Mouse (Mus musculus): ENCODE data around the gene Cobll1. TPM values are rescaled to one million over a fixed set of nuclear protein-coding genes. Genes with fewer than 3 reads are reported as not detected.

Gene Cobll1
- polyA plus RNA-seq, 1 experiment from 2014 or later, result 3.2 TPM

DNA sequence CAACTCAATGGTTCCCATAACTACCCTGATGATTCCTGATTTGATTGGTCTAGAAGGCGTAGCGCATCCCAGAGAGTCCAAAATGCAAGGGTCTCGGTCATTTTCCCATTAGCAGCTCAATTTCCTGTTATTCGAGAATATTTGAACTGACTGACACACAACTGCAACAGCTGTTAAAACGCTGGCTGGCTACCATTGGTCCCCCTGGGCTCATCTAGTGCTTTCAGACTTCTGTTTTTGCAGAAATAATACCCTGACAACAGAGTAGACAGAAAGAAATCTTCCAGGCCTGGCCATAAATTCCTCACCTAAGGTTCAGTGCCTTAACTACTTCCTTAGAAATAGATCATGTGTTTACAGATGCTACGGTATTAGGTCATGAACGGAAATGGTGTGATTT, 10.8 kb downstream of the Cobll1 start:
- ATAC-seq (ENCODE audit: low FRiP score), result no peak
- no peak overlapping the region for H3K9ac ChIP-seq
- H3K4me1 ChIP-seq, result no peaks in the 10 kb centered on the region
- H3K4me3 ChIP-seq (replicated peaks), result no peak overlapping the region
- H3K4me2 ChIP-seq, result no peak overlapping the region
- WGBS, result 89% methylated on average over 7 of the region's 7 CpGs
- H3K27ac ChIP-seq, result no peak overlapping the region
- H3K36me3 ChIP-seq (replicated peaks), result no peaks in the 10 kb centered on the region
- H3K9me3 ChIP-seq, result no peaks in the 10 kb centered on the region
- no peaks in the 10 kb centered on the region for H3K27me3 ChIP-seq

DNA sequence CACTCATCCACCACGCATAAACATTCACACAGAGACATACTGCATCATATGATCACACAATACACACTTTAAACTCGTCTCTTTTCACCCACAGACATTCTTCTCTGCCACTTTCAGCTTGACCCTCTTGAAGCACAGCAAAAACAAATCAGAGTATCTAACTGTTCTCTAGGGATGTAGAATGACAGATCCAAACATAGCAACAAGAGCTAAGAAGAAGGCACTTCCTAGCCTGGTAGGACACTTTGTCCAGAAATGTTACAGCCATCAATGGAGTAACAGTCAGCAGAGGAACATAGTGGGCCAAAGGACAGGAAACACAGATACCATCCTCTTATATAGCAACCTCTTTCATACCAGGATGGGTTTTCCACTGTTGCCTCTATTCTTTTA, 11.3 kb downstream of the Cobll1 start:
- 86% methylated on average over 2 of the region's 2 CpGs for WGBS

DNA sequence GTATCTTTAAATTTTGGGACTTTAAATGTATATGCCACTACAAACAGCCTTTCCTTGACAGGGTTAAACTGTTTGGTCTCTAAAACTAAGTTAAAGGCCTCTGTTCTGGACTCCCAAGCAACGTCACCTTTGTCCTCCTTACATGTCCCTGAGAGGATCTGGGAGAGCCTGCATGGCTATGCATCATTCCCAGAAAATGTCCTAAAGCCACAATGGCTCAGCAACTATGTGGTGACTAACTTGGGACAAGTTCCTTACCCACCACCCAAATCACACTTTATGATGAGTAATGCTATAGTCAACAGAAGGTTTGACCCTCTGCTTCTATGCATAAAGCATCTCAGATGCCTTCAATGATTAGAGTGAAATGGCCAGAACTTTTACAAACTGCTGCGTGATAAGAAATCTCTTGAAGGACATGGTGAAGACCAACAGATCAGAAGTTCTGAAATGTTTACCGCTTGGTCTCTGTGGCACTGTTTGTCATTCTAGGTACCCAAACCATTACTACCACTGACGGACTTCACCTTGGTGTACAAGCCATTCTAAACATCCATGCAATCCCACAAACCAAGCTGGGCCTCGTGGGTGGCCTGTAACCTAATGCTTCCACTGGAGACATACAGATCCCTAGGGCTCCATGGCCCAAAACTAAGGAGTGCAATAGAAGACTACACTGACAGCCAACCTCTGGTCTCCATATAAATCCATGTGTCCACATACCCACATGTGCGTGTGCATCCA, 11.9 kb downstream of the Cobll1 start:
- Histone ChIP-seq H3K4me1 (no peaks in the 10 kb centered on the region), H3K4me2 (no peak overlapping the region), H3K27me3 (no peaks in the 10 kb centered on the region), H3K4me3 (replicated peaks) (no peak overlapping the region), H3K36me3 (replicated peaks) (no peaks in the 10 kb centered on the region), H3K9ac (no peak overlapping the region), H3K27ac (no peak overlapping the region), H3K9me3 (no peaks in the 10 kb centered on the region)
- WGBS, result 92% methylated on average over 6 of the region's 6 CpGs
- ATAC-seq (ENCODE audit: low FRiP score), result no peak

More for the DNA sequence above, 11.3 kb downstream of the Cobll1 start:
- no peaks in the 10 kb centered on the region for H3K36me3 ChIP-seq (replicated peaks)
- H3K4me2 ChIP-seq, result no peak overlapping the region
- no peaks in the 10 kb centered on the region for H3K4me1 ChIP-seq
- H3K27me3 ChIP-seq, result no peaks in the 10 kb centered on the region
- ATAC-seq (ENCODE audit: low FRiP score), result no peak
- no peaks in the 10 kb centered on the region for H3K9me3 ChIP-seq
- no peak overlapping the region for H3K9ac ChIP-seq
- H3K4me3 ChIP-seq (replicated peaks), result no peak overlapping the region
- no peak overlapping the region for H3K27ac ChIP-seq

GRCm38 (mm10) chr2:65226494-65226893, 12.7 kb downstream of the Cobll1 start:
- H3K4me3 ChIP-seq (replicated peaks), result no peak overlapping the region
- H3K27ac ChIP-seq, result no peak overlapping the region
- H3K9me3 ChIP-seq, result no peaks in the 10 kb centered on the region
- H3K4me2 ChIP-seq, result no peak overlapping the region
- H3K9ac ChIP-seq, result no peak overlapping the region
- no peaks in the 10 kb centered on the region for H3K36me3 ChIP-seq (replicated peaks)
- WGBS, result 88% methylated on average over 4 of the region's 4 CpGs
- H3K27me3 ChIP-seq, result no peaks in the 10 kb centered on the region
- ATAC-seq (ENCODE audit: low FRiP score), result no peak
- no peaks in the 10 kb centered on the region for H3K4me1 ChIP-seq

- Histone ChIP-seq H3K9me3 (no peaks in the 10 kb centered on the region), H3K4me2 (no peak overlapping the region), H3K4me3 (replicated peaks) (no peak overlapping the region), H3K27me3 (no peaks in the 10 kb centered on the region), H3K36me3 (replicated peaks) (no peaks in the 10 kb centered on the region), H3K27ac (no peak overlapping the region), H3K4me1 (no peaks in the 10 kb centered on the region), H3K9ac (no peak overlapping the region)
- WGBS, result 84% methylated on average over 12 of the region's 12 CpGs
- no peak for ATAC-seq (ENCODE audit: low FRiP score)
Measured at GRCm38 (mm10) chr2:65223956-65224735, 15.1 kb downstream of the Cobll1 start.

DNA sequence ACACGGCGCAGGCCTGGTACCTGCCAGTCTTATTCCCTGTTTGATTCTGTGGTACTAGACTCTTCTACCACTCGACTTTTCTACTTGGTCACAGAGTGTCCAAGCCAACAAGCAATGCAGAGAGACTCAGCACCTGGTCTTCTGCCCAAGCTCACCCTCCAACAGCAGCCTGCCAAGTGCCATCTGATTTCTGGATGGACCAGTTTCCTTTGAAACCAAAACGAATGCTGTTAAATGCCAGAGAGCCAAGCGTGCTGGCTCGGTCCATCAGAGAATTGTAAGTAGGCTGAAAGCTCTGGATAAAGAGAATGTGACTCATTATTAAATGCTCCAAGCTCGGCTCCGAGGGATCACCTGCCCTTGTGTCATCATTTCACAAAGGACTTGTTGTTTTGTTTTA, 16.2 kb downstream of the Cobll1 start:
- ATAC-seq (ENCODE audit: low FRiP score), result no peak
- no peaks in the 10 kb centered on the region for H3K27me3 ChIP-seq
- 79% methylated on average over 8 of the region's 8 CpGs for WGBS

GRCm38 (mm10) chr2:65221646-65222045, 17.6 kb downstream of the Cobll1 start:
- WGBS, result 89% methylated on average over 2 of the region's 2 CpGs
- no peak for ATAC-seq (ENCODE audit: low FRiP score)
- Histone ChIP-seq H3K4me1 (no peaks in the 10 kb centered on the region), H3K4me2 (no peak overlapping the region), H3K27me3 (no peaks in the 10 kb centered on the region), H3K4me3 (replicated peaks) (no peak overlapping the region), H3K27ac (no peak overlapping the region), H3K36me3 (replicated peaks) (no peaks in the 10 kb centered on the region), H3K9me3 (no peaks in the 10 kb centered on the region), H3K9ac (no peak overlapping the region)

More for the DNA sequence above, 16.2 kb downstream of the Cobll1 start:
- H3K36me3 ChIP-seq (replicated peaks), result no peaks in the 10 kb centered on the region
- no peaks in the 10 kb centered on the region for H3K9me3 ChIP-seq
- H3K9ac ChIP-seq, result no peak overlapping the region
- H3K27ac ChIP-seq, result no peak overlapping the region
- no peak overlapping the region for H3K4me2 ChIP-seq
- H3K4me1 ChIP-seq, result no peaks in the 10 kb centered on the region
- H3K4me3 ChIP-seq (replicated peaks), result no peak overlapping the region

GRCm38 (mm10) chr2:65220563-65220962, 18.6 kb downstream of the Cobll1 start:
- H3K36me3 ChIP-seq (replicated peaks), result no peaks in the 10 kb centered on the region
- H3K9ac ChIP-seq, result no peak overlapping the region
- no peak overlapping the region for H3K27ac ChIP-seq
- 92% methylated on average over 1 of the region's 1 CpGs for WGBS
- H3K4me2 ChIP-seq, result no peak overlapping the region
- no peaks in the 10 kb centered on the region for H3K27me3 ChIP-seq
- no peak for ATAC-seq (ENCODE audit: low FRiP score)
- H3K4me3 ChIP-seq (replicated peaks), result no peak overlapping the region
- H3K4me1 ChIP-seq, result no peaks in the 10 kb centered on the region
- H3K9me3 ChIP-seq, result no peaks in the 10 kb centered on the region

DNA sequence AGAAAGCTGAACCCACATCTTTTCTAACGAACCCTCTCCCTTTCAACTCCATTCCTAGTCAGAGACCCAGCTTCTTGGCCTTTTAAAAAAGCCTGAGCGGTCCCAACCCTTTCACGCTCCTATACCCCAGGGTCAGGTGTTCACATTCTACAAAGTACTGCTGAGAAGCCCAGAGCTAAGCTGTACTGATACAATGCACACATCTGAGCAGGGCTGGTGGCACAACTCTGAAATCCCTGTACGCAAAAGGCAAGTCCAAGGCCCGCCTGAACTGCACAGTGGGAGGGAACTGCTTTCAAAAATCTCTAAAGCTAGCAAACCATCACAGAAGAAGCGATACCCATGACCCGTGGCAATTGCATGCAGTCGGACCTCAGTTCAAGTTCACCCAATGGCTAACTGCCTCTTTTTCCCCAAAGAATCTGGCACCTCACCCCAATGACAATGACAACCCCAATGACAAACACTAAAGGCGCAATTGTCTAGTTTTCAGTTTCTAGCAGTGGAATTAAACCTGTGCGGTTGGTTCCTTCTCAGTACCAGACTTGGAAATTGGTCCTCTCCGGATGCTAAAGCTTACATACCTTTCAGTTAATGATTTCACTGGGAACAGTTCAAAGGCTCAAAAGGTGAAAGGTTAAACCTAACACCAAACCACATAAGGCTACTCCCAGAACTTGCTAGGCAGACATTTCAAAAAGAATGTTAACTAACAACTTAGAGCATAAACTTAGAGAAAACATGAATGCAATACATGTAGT, 19.6 kb downstream of the Cobll1 start:
- Histone ChIP-seq H3K27ac (no peak overlapping the region), H3K27me3 (no peaks in the 10 kb centered on the region), H3K4me3 (replicated peaks) (no peak overlapping the region), H3K9ac (no peak overlapping the region), H3K9me3 (no peaks in the 10 kb centered on the region), H3K36me3 (replicated peaks) (no peaks in the 10 kb centered on the region), H3K4me2 (no peak overlapping the region), H3K4me1 (no peaks in the 10 kb centered on the region)
- 79% methylated on average over 11 of the region's 11 CpGs for WGBS
- no peak for ATAC-seq (ENCODE audit: low FRiP score)

- no peak overlapping the region for H3K4me2 ChIP-seq
- H3K27ac ChIP-seq, result no peak overlapping the region
- ATAC-seq (ENCODE audit: low FRiP score), result no peak
- no peaks in the 10 kb centered on the region for H3K36me3 ChIP-seq (replicated peaks)
- H3K4me1 ChIP-seq, result no peaks in the 10 kb centered on the region
- no peaks in the 10 kb centered on the region for H3K27me3 ChIP-seq
- H3K9ac ChIP-seq, result no peak overlapping the region
- no peak overlapping the region for H3K4me3 ChIP-seq (replicated peaks)
- no peaks in the 10 kb centered on the region for H3K9me3 ChIP-seq
- 90% methylated on average over 9 of the region's 9 CpGs for whole genome bisulfite sequencing
Measured at GRCm38 (mm10) chr2:65218318-65218717, 20.9 kb downstream of the Cobll1 start.

DNA sequence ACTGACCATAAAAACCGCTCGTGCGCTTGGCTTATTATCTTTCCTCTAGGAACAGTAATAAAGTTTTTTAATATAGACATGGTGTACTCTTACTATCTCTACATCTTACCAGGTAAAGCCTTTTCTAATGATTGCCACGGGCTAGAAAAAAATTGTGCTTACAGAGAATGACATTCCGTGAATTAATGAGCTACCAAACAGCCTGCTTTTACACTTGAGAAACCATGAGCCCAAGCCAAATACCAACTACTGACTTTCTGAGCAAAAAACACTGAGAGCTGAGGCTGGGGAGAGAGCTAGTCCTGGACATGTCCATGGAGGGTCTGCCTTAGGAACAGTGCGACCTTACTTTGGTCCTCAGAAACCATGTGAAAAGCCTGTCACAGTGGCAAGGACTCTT, 21.5 kb downstream of the Cobll1 start:
- H3K9ac ChIP-seq, result no peak overlapping the region
- H3K27me3 ChIP-seq, result no peaks in the 10 kb centered on the region
- H3K27ac ChIP-seq, result no peak overlapping the region
- no peak overlapping the region for H3K4me3 ChIP-seq (replicated peaks)
- H3K9me3 ChIP-seq, result no peaks in the 10 kb centered on the region
- H3K36me3 ChIP-seq (replicated peaks), result no peaks in the 10 kb centered on the region
- no peak overlapping the region for H3K4me2 ChIP-seq
- no peak for ATAC-seq (ENCODE audit: low FRiP score)
- 94% methylated on average over 6 of the region's 6 CpGs for WGBS
- no peaks in the 10 kb centered on the region for H3K4me1 ChIP-seq

DNA sequence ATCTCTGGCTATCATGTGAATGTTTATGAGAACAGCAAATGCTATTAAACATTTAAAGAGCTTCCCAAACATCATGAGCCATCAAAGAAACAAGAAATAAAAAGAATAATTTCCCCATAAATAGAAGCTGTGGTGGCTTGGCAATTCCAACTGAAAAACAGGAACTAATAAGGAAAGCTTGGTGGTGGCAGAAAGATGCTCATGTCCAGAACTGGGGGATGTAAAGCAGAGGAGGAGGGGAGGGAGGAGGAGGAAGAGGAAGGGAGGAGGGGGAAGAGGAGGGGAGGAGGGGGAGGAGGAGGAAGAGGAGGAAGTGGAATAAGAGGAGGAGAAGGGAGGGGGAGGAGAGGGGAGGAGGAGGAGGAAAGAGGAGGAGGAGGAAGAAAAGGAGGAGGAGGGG, 23.0 kb downstream of the Cobll1 start:
- Histone ChIP-seq H3K9ac (no peak overlapping the region), H3K4me1 (no peaks in the 10 kb centered on the region), H3K27ac (no peak overlapping the region), H3K9me3 (no peaks in the 10 kb centered on the region), H3K4me3 (replicated peaks) (no peak overlapping the region), H3K36me3 (replicated peaks) (no peaks in the 10 kb centered on the region), H3K27me3 (no peaks in the 10 kb centered on the region), H3K4me2 (no peak overlapping the region)
- ATAC-seq (ENCODE audit: low FRiP score), result no peak
